Mouse (Mus musculus) MN1 (cell line): ENCODE measurements around the gene Zfp825.
A peak's percentile ranks its signal among the peaks of the same experiment; 100 is the strongest.
"Not testable (repeated sequence)": the region's sequence is repeated elsewhere in the genome, so short reads cannot be mapped to it uniquely, and the experiment has no call there.

ENCODE experiments used
- DNase-seq: peaks from one replicate; pipeline ENCODE4 v3.0.0-alpha.2; 2016; ENCODE audit warnings: low spot score

Zfp825 gene

DNA sequence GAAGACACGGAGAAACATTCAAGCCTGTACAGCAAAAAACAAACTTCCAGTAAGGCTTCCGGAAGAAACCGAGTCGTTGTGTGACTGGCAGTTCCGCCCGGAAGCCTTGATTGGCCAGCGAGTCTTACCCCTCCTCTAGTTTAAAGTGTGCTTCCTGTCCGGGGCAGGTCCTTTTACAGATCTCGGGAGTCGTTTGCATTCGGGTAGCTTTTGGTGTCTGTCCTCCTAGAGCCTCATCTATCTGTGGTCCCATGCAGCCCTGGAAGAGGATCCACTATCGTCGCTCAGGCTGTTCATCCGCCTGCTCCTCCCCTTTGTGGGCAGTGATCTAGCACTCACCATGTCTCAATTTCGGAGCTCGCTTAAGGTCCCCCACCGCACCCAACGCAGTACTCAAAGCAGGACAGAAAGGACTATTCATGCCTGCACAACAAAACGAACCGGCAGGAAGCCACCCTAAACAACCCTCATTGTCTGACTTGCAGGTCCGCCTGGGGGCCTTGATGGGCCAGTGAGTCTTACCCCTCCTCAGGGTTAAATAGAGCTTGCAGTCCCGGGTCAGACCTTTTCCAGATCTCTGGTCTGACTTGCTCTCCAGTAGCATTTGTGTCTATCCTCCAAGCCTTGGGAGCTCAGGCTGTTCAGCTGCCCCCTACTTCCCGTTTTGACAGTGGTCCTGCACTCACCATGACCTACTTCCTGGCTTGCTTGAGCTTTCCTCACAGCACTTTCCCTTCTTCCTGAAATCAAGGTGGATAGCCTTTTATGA lies at the start of gene Zfp825:
TSS of gene Zfp825 (minus strand) at position 82 of the 769 bp plus-strand sequence.
- peak; percentile 81 for DNase-seq

DNA sequence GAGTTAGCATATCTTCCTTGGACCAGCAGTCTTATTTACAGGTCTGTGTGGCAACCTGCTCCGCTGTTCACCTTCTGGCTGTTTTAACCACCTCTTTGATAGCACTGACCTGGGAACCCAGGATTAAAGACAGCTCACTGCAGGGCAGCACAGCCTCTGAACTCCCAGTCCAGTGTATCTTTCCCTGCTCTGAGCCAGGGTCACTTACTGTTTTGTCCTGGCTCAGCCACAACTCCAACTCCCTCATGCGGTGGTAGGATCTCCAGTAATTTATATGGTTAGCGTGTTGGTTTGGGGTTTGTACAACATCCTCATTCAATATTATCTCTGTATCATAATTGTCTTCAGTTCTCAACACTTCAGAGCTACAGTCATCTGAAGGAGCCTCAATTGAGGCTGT lies 41.6 kb upstream of the Zfp825 start:
- not testable (repeated sequence) for DNase-seq

DNA sequence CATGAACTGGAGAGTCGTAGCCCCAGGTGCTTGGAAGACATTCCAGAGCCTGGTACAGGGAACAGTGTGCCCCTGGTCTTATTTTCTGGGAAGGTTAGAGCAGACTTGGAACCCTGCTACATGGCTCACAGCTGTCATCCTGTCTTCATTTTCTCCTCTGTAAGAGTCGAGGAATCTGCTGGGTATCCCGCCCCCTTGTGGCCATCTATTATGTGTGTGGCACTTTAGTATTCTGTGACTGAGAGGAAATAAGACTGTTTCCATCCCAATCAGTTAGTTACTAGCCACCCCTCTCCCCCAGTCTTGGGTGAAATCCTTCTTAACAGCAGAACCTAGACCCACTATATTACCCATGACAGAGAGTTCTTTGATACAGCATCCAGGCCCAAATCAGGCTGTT lies 41.1 kb upstream of the Zfp825 start:
- DNase-seq = peak; percentile 63

DNA sequence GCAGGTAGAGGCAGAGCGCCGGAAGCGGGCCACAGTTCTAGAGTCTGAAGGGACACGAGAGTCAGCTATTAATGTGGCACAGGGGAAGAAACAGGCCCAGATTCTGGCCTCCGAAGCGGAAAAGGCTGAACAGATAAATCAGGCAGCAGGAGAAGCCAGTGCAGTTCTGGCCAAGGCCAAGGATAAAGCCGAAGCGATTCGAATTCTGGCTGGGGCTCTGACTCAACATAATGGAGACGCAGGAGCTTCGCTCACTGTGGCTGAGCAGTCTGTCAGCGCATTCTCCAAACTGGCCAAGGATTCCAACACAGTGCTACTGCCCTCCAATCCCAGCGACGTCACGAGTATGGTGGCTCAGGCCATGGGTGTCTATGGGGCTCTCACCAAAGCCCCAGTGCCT lies 40.3 kb upstream of the Zfp825 start:
- DNase-seq = no peak

DNA sequence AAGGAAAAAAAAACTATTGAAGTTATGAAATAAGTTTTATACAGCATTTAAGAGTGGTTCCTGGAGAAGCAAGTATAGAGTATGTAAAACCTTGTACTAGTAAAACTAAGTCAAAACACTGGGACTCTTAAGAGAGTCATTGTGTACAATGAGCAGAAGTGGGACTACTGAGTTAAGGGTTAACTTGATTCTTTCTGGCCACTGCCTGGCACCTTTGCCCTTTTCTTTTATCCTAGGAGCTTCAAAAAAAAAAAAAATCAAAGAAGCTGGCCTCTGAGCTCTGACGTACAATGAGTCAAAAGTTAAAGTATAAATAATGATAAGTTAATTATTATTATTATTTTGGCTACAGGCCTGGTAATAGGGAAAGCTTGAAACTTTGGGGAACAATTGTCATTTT lies 37.5 kb upstream of the Zfp825 start:
- not testable (repeated sequence) for DNase-seq

DNA sequence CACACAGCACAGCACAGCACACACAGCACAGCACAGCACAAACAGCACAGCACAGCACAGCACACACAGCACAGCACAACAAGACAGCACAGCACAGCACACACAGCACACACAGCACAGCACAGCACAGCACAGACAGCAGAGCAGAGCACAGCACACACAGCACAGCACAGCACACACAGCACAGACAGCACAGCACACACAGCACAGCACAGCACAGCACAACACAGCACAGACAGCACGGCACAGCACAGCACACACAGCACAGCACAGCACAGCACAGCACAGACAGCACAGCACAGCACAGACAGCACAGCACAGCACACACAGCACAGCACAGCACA lies 35.6 kb upstream of the Zfp825 start:
- not testable (repeated sequence) for DNase-seq

DNA sequence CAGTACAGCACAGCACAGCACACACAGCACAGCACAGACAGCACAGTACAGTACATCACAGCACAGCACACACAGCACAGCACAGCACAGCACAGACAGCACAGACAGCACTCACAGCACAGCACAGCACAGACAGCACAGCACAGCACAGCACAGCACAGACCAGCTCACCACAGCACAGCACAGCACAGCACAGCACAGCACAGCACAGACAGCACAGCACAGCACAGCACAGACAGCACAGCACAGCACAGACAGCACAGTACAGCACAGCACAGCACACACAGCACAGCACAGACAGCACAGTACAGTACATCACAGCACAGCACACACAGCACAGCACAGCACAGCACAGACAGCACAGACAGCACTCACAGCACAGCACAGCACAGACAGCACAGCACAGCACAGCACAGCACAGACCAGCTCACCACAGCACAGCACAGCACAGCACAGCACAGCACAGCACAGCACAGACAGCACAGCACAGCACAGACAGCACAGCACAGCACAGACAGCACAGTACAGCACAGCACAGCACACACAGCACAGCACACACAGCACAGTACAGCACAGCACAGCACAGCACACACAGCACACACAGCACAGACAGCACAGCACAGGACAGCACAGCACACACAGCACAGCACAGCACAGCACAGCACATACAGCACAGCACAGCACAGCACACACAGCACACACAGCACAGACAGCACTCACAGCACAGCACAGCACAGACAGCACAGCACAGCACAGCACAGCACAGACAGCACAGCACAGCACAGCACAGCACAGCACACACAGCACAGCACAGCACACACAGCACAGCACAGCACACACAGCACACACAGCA lies 35.0 kb upstream of the Zfp825 start:
- DNase-seq = not testable (repeated sequence)

DNA sequence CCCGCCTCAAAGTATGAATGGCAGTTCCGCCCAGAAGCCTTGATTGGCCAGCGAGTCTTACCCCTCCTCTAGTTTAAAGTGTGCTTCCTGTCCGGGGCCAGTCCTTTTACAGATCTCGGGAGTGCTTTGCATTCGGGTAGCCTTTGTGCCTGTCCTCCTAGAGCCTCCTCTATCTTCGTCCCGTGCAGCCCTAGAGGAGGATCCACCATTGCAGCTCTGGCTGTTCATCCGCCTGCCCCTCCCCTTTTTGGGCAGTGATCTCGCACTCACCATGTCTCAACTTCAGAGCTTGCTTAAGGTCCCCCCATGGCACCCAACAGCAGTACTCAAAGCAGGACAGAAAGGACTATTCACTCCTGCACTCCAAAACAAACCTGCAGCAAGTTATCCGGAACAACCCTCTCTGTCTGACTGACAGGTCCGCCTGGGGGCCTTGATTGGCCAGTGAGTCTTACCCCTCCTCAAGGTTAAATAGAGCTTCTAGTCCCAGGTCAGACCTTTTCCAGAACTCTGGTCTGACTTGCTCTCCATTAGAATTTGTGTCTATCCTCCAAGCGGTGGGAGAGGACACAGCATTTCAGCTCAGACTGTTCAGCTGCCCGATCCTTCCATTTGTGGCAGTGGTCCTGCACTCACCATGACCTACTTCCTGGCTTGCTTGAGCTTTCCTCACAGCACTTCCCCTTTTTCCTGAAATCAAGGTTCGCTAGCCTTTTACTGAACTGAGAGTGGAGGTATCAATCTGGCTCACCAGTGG lies 28.9 kb upstream of the Zfp825 start:
- DNase-seq = peak; percentile 64

DNA sequence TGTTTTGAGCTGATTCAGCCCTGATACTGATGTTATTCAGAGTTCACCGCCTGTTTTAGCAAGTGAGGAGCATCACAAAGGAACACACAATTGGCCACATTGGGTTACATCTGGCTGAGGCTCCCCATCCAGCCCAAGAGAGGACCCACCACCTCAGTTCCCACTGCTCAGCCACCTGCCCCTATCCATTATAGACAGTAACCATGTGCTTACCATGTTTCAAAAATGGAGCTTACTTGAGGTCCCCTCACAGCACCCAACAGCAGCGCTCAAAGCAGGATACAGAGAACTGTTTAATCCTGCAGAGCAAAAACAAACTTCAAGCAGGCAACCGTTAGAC lies 28.3 kb upstream of the Zfp825 start:
- DNase-seq = not testable (repeated sequence)

DNA sequence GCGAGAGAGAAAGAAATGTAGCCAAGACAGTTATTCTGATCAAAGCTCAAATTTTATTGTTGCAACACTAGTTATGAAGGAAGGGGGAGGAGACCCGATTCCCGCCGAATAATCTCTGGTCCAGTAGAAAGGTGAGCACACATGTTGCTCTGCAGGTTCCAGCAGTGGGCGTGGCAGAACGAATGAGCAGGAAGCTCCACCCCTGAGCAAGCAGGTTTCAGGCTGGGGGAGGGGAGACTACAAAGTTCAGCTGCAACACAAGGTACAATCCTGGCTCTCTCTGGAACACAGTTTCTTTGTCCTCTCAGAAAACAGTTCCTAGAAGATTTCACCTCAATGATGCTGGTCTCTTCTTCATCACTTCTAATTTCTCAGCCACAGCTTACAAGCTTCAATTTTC lies 14.2 kb upstream of the Zfp825 start:
- DNase-seq = not testable (repeated sequence)

DNA sequence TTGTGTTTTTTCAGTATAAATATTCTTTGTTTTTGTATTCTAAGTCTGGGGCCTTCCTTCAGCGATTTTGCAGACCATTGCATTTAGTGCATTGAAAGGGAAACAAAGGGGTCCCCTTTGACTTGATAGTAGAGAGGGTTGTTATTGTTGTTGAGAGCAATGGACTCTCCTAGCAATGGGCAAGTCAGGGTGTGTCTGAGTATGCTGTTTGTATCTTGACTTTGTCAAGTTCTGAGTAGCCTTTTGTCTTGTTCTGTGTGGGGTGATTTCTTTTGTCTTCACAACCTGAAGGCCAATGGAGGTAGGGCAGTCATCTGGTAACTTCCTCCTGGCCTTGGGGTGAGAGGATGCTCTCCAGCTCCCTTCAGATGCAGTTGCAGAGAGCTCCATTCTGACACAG lies 9.1 kb upstream of the Zfp825 start:
- DNase-seq = not testable (repeated sequence)

DNA sequence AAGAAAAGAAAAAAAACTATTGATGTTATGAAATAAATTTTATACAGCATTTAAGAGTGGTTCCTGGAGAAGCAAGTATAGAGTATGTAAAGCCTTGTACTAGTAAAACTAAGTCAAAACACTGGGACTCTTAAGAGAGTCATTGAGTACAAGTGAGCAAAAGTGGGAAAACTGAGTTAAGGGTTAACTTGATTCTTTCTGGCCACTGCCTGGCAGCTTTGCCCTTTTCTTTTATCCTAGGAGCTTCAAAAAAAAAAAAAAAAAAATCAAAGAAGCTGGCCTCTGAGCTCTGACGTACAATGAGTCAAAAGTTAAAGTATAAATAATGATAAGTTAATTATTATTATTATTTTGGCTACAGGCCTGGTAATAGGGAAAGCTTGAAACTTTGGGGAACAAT lies 5.9 kb upstream of the Zfp825 start:
- DNase-seq = not testable (repeated sequence)

DNA sequence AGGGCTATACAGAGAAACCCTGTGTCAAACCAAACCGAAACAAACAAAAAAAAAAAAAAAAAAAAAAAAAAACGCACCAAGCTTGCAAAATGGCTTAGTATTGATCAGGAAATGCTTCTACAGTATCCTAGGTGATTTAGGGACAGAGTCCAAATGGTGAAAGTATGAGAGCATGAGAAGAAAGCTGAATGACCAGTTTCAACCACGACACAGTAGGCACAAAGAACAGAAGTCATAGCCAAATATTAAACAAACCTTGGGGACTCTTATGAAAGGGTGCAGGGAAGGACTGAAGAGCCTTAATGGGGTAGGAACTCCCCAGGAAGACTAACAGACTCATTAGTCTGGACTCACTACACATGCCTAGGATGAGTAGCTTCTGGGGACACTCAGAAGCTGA lies 9.5 kb downstream of the Zfp825 start:
- DNase-seq = not testable (repeated sequence)

DNA sequence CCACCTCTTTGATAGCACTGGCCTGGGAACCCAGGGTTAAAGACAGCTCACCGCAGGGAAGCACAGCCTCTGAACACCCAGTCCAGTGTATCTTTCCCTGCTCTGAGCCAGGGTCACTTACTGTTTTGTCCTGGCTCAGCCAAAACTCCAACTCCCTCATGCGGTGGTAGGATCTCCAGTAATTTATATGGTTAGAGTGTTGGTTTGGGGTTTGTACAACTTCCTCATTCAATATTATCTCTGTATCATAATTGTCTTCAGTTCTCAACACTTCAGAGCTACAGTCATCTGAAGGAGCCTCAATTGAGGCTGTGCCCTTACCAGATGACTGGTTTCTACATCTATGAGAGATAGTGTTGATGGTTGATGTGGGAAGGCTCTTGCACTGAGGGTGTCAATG lies 22.3 kb downstream of the Zfp825 start:
- DNase-seq = not testable (repeated sequence)

DNA sequence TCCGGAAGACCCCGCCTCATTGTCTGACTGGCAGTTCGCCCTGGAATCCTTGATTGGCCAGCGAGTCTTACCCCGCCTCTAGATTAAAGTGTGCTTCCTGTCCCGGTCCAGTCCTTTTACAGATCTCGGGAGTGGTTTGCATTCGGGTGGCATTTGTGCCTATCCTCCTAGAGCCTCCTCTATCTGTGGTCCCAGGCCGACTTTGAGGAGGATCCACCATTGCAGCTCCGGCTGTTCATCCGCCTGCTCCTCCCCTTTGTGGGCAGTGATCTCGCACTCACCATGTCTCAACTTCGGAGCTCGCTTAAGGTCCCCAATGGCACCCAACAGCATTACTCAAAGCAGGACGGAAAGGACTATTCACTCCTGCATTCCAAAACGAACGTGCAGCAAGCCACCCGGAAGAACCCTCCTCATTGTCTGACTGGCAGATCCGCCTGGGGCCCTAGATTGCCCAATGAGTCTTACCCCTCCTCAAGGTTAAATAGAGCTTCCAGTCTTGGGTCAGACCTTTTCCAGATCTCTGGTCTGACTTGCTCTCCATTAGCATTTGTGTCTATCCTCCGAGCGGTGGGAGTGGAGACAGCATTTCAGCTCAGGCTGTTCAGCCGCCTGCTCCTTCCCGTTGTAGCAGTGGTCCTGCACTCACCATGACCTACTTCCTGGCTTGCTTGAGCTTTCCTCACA lies 30.9 kb downstream of the Zfp825 start:
- peak; percentile 83 for DNase-seq

DNA sequence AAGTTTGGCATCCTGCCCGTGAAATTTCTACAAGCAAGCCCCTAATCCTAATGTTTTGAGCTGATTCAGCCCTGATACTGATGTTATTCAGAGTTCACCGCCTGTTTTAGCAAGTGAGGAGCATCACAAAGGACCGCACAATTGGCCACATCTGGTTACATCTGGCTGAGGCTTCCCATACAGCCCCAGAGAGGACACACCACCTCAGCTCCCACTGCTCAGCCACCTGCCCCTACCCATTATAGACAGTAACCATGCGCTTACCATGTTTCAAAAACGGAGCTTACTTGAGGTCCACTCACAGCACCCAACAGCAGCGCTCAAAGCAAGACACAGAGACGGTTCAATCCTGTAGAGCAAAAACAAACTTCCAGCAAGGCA lies 31.5 kb downstream of the Zfp825 start:
- not testable (repeated sequence) for DNase-seq

DNA sequence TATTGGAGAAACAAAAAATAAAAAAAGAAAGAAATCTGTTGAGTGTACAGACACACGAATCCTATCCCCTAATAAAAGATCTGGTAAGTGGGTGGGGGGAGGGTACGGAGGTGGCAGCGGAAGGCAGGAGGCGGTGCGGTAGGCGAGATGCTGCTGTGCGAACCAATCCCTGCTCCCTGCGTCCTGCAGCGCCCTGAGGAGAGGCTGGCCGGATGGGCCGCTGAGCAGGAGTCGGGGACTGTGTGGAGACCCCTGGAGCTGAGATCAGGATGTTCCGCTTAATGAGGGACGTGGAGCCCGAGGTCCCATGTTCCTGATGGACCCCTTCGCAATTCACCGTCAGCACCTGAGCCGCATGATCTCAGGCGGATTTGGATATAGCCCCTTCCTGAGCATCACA lies 53.9 kb downstream of the Zfp825 start:
- DNase-seq = no peak
